Mouse (Mus musculus) heart, embryonic 11.5 days (tissue): Measurements from ENCODE around the gene Slc25a13. TPM values are rescaled to one million over a fixed set of nuclear protein-coding genes. Genes with fewer than 3 reads are reported as not detected.

Source experiments
- ATAC-seq: fragments of 200-750 bp; cut with Nextera tagmentation; replicated peaks from 2 replicates; pipeline ENCODE4 v1.8.0; 2017; ENCODE audit warnings: moderate library complexity; ENCODE audit not compliant: insufficient number of reproducible peaks, low FRiP score, low TSS enrichment
- H3K27ac ChIP-seq: fragments of 300-500 bp; sonication (generic); 2 replicates; pipeline ENCODE4 v1.5.1; 2014; ENCODE audit warnings: mild to moderate bottlenecking, low read depth, low read length
- H3K27me3 ChIP-seq: fragments of 300-500 bp; sonication (generic); 2 replicates; pipeline ENCODE4 v1.6.1; 2014; ENCODE audit warnings: mild to moderate bottlenecking, low read length, mixed read lengths; ENCODE audit not compliant: control insufficient read depth, insufficient read depth
- H3K36me3 ChIP-seq: fragments of 300-500 bp; sonication (generic); 2 replicates; pipeline ENCODE4 v1.6.1; 2014; ENCODE audit warnings: mild to moderate bottlenecking, low read length, moderate library complexity, mixed read lengths; ENCODE audit not compliant: control insufficient read depth, insufficient read depth
- H3K4me1 ChIP-seq: fragments of 300-500 bp; sonication (generic); 2 replicates; pipeline ENCODE4 v1.6.1; 2014; ENCODE audit warnings: low read length; ENCODE audit not compliant: control insufficient read depth, insufficient read depth
- H3K4me2 ChIP-seq: fragments of 300-500 bp; sonication (generic); 2 replicates; pipeline ENCODE4 v1.6.1; 2014; ENCODE audit warnings: mild to moderate bottlenecking, moderate library complexity
- H3K4me3 ChIP-seq: fragments of 300-500 bp; sonication (generic); 2 replicates; pipeline ENCODE4 v1.5.1; 2014; ENCODE audit warnings: low read depth, low read length
- H3K9ac ChIP-seq: fragments of 300-500 bp; sonication (generic); 2 replicates; pipeline ENCODE4 v1.6.1; 2014; ENCODE audit warnings: mild to moderate bottlenecking, low read depth, low read length, moderate library complexity
- H3K9me3 ChIP-seq: fragments of 300-500 bp; sonication (generic); replicated peaks from 2 replicates; pipeline ENCODE4 v1.6.1; 2016; ENCODE audit warnings: low read length; ENCODE audit not compliant: control insufficient read depth
- WGBS: fragments of 180-500 bp; shearing (Covaris S2); extraction: QIAGEN DNeasy Blood & Tissue Kit; methylation state at CpG from one replicate; pipeline ENCODE4 v1.1.7; 2014; ENCODE audit not compliant: insufficient replicate concordance; 5-methylcytosine and 5-hydroxymethylcytosine counted together
- polyA plus RNA-seq: library from polyadenylated mRNA; unstranded; fragments of >200 nt; fragmentation: Nextera tagmentation; extraction: Ambion mirVana; gene quantifications from 2 replicates; pipeline ENCODE4 v1.2.1, GENCODE M21; 2014

The Slc25a13 gene
- polyA plus RNA-seq, 1 experiment from 2014 or later, result 59.4 TPM

DNA sequence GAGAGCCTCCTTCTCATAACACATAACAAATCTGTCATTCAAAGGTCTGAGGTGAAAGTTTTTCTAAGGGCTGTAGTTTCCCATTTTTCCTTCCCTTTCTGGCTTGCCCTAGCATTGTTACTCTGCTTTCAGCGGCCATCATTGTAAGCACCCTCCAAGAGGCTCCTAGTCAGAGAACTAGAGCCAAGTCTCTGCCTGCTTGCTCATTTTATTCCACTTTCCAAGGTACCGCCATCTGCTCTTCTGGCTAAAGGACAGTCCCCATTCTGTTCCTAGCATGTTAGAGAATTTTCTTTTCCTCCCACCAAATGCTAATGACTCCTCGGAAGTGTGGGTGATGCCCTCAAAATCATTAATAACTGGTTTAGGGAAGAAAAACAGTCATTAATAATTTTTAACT, 214.9 kb downstream of the Slc25a13 start:
- H3K36me3 ChIP-seq, result no peaks in the 10 kb centered on the region
- H3K4me3 ChIP-seq, result no peak overlapping the region
- no peak overlapping the region for H3K27ac ChIP-seq
- WGBS, result 84% methylated on average over 3 of the region's 3 CpGs
- peaks cover 6% of the 10 kb centered on the region for H3K4me1 ChIP-seq
- no peak for ATAC-seq
- no peaks in the 10 kb centered on the region for H3K9me3 ChIP-seq
- H3K4me2 ChIP-seq, result no peak overlapping the region
- H3K9ac ChIP-seq, result no peak overlapping the region
- no peaks in the 10 kb centered on the region for H3K27me3 ChIP-seq

GRCm38 (mm10) chr6:5997535-5997934, 219.4 kb downstream of the Slc25a13 start:
- no peaks in the 10 kb centered on the region for H3K36me3 ChIP-seq
- H3K9me3 ChIP-seq, result no peaks in the 10 kb centered on the region
- H3K27ac ChIP-seq, result no peak overlapping the region
- no peaks in the 10 kb centered on the region for H3K4me1 ChIP-seq
- H3K4me3 ChIP-seq, result no peak overlapping the region
- no peaks in the 10 kb centered on the region for H3K27me3 ChIP-seq
- ATAC-seq, result no peak
- no peak overlapping the region for H3K4me2 ChIP-seq
- 79% methylated on average over 6 of the region's 6 CpGs for WGBS
- no peak overlapping the region for H3K9ac ChIP-seq

- Histone ChIP-seq H3K4me2 (no peak overlapping the region), H3K9ac (no peak overlapping the region), H3K27ac (no peak overlapping the region), H3K27me3 (no peaks in the 10 kb centered on the region), H3K4me3 (no peak overlapping the region), H3K9me3 (no peaks in the 10 kb centered on the region), H3K4me1 (peaks cover 6% of the 10 kb centered on the region; the same call in 1 of the 2 replicates), H3K36me3 (no peaks in the 10 kb centered on the region)
- ATAC-seq, result no peak
- 55% methylated on average over 7 of the region's 7 CpGs for WGBS
Observed at GRCm38 (mm10) chr6:5993056-5993455, 223.9 kb downstream of the Slc25a13 start.

GRCm38 (mm10) chr6:5991817-5992755, 224.9 kb downstream of the Slc25a13 start:
- Histone ChIP-seq H3K27me3 (no peaks in the 10 kb centered on the region), H3K9me3 (no peaks in the 10 kb centered on the region), H3K36me3 (no peaks in the 10 kb centered on the region), H3K27ac (no peak overlapping the region), H3K9ac (0 out of 2 replicates have a peak overlapping the region, but pooled peaks have one; percentile 22), H3K4me1 (peaks cover 6% of the 10 kb centered on the region; the same call in 1 of the 2 replicates), H3K4me2 (no peak overlapping the region), H3K4me3 (no peak overlapping the region)
- no peak for ATAC-seq
- 54% methylated on average over 25 of the region's 25 CpGs for WGBS

- no peak for ATAC-seq
- Histone ChIP-seq H3K27ac (no peak overlapping the region), H3K9ac (no peak overlapping the region), H3K9me3 (no peaks in the 10 kb centered on the region), H3K4me3 (no peak overlapping the region), H3K4me1 (peaks cover 6% of the 10 kb centered on the region; the same call in 1 of the 2 replicates), H3K27me3 (no peaks in the 10 kb centered on the region), H3K4me2 (no peak overlapping the region), H3K36me3 (no peaks in the 10 kb centered on the region)
- WGBS, result 71% methylated on average over 6 of the region's 6 CpGs
Observed at GRCm38 (mm10) chr6:5991243-5991642, 225.7 kb downstream of the Slc25a13 start.
